Mouse (Mus musculus) heart, postnatal 0 days (tissue): ENCODE measurements around the gene Stox2.

Source experiments
- CTCF ChIP-seq: IDR thresholded peaks from 2 replicates; pipeline ENCODE4 v1.5.1; 2016; ENCODE audit warnings: antibody characterized with exemption, control low read depth, low read depth
- EP300 ChIP-seq: IDR thresholded peaks from 2 replicates; pipeline ENCODE4 v1.6.1; 2016; ENCODE audit warnings: antibody characterized with exemption, low read depth

DNA sequence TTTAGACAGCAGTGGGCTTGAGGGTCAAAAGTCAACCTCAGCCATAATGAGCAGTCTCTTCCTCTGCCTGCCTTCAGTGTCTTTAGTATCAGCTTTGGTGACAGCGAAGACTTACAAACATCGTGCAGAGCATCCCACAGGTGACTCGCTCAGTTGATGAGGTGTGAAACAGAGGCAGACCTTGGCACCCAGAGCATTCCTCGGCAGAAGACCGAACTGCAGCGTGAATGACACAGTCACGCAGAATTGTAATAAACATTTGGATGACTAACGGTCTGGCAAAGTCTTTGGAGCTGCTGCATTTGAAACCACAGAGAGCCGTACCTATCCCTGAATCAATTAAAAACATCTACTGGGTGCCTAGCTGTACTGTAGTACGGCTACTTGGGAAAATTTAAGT is 225.0 kb downstream of the Stox2 start:
- TF ChIP-seq CTCF (no peak), EP300 (no peak)
